In the genomic region with DNA sequence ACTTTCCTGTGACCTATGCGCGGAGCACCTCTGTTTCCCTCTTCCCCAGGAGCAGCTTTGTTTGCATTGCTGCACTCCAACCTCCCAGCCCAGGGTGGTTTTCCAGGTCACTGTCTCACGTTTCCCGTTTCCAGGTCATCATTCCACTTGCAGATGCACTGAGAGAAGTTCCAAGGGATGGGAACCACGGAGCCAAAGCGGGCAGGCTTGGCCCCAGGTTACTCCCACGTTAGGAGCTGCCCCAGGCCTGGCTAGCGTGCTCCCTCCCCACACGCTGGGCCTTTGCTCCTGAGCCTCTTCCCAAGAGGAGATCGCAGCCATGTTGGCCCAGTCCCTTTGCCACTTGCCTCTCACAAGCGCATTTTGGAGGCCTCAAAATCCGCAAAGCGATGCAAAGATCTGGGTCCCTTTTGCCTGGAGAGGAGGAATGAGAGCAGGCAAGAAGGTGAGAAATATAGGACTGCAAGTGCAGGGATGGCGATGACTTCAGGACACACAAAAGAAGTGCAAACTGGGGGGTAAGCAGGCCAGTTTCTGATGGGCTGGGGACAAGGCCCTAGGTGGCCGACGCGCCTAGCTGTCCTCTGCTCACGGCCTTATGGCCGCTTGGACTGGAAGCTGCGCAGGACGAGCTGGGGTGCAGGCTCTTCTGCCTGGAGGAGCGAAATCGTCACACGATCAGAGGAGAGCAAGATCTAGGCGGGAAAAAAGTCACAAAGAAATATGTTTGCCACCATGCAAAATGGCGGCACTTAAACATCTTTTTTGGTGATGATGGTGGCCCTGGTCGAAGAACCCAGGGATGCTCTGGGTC, we compare ENCODE assay signal across 9 mouse cellular contexts. TPM values are rescaled to one million over a fixed set of nuclear protein-coding genes. Genes with fewer than 3 reads are reported as not detected.
A peak's percentile ranks its signal among the peaks of the same experiment; 100 is the strongest.
DNase-seq lines count a peak whose midpoint lies in the region; ATAC-seq and TF ChIP-seq lines count a peak whose summit lies in the region.
"Had no signal": no experiment of that assay in that cellular context is flagged by ENCODE, and none has a peak within 500 bp of the region (broad histone marks: within the 10 kb centered on the region; RNA-seq: fewer than 3 reads in every experiment).

No protein-coding gene starts in this region.

- H3K9ac ChIP-seq in hindbrain, embryonic 12.5 days = peak overlapping the region; percentile 89
- no peak overlapping the region for H3K9ac ChIP-seq in liver, postnatal 0 days (replicated peaks)

- no peaks in the 10 kb centered on the region for H3K27me3 ChIP-seq in hindbrain, embryonic 12.5 days
- H3K27me3 ChIP-seq in liver, postnatal 0 days (ENCODE audit: insufficient read depth, low read length) = peaks cover 14% of the 10 kb centered on the region

- H3K27ac ChIP-seq in hindbrain, embryonic 12.5 days = peak overlapping the region; percentile 96
- H3K27ac ChIP-seq in liver, postnatal 0 days (ENCODE audit: low read depth) = peak overlapping the region; percentile 40; the same call in 1 of the 2 replicates

- peak; percentile 55 for ATAC-seq in hindbrain, embryonic 12.5 days (ENCODE audit: low FRiP score)
- peak; percentile 23; the same call in 1 of the 2 replicates for ATAC-seq in liver, postnatal 0 days
- no peak for ATAC-seq in megakaryocyte-erythroid progenitor cell, adult 5-6 weeks (replicated peaks; ENCODE audit: low FRiP score, low TSS enrichment, poor library complexity, severe bottlenecking)

- H3K4me3 ChIP-seq in hindbrain, embryonic 12.5 days = peak overlapping the region; percentile 37
- no peak overlapping the region for H3K4me3 ChIP-seq in liver, postnatal 0 days (ENCODE audit: low read depth, low read length)

- 6% methylated on average over 27 of the region's 27 CpGs for WGBS in hindbrain, embryonic 12.5 days
- WGBS in liver, postnatal 0 days (ENCODE audit: insufficient replicate concordance) = 71% methylated on average over 27 of the region's 27 CpGs

- no peak for TF ChIP-seq CTCF in liver, postnatal 0 days (IDR thresholded peaks at IDR 0.05; ENCODE audit: low read depth)

- no peak for TF ChIP-seq EP300 in liver, postnatal 0 days (IDR thresholded peaks at IDR 0.05; ENCODE audit: low read depth)

- no peaks in the 10 kb centered on the region for H3K36me3 ChIP-seq in hindbrain, embryonic 12.5 days
- no peaks in the 10 kb centered on the region for H3K36me3 ChIP-seq in liver, postnatal 0 days (replicated peaks; ENCODE audit: insufficient read depth, low read length)

- H3K4me2 ChIP-seq in hindbrain, embryonic 12.5 days (replicated peaks) = peak overlapping the region; percentile 82
- H3K4me2 ChIP-seq in liver, postnatal 0 days (ENCODE audit: low read depth, low read length) = no peak overlapping the region

- H3K4me1 ChIP-seq in hindbrain, embryonic 12.5 days = peaks cover 55% of the 10 kb centered on the region
- peaks cover 12% of the 10 kb centered on the region for H3K4me1 ChIP-seq in liver, postnatal 0 days (ENCODE audit: insufficient read depth)

- peak; percentile 56 to 69 for DNase-seq in cerebellum, postnatal 10 days
- DNase-seq in cerebellum, adult 18-20 months = no peak
- DNase-seq in R1 (ENCODE audit: low read depth, low spot score) = peak; percentile 78
- no peak for DNase-seq in liver, postnatal 0 days
- DNase-seq in ovary, postnatal 14 days (ENCODE audit: low spot score) = no peak
- no peak for DNase-seq in urinary bladder, postnatal 14 days (ENCODE audit: low spot score)

- no peaks in the 10 kb centered on the region for H3K9me3 ChIP-seq in hindbrain, embryonic 12.5 days (replicated peaks)
- no peaks in the 10 kb centered on the region for H3K9me3 ChIP-seq in liver, postnatal 0 days (ENCODE audit: low read length)

RNA-seq across cellular contexts. Expression of a gene that starts 3.0 kb away (rescaled TPM):
- 18.0 and 18.6 TPM in 2 replicates for polyA plus RNA-seq in hindbrain, embryonic 12.5 days (2016; fragmentation: Nextera tagmentation; extraction: Ambion mirVana)
- polyA plus RNA-seq in liver, postnatal 0 days (2015; fragmentation: Nextera tagmentation; extraction: Ambion mirVana) = 0.76 and 0.99 TPM in 2 replicates
- not detected in 2 replicates for total RNA-seq in megakaryocyte-erythroid progenitor cell, adult 5-6 weeks (2014; fragmentation: Nextera tagmentation)
- not detected in 2 replicates for total RNA-seq in megakaryocyte-erythroid progenitor cell, adult 5-6 weeks (2017)

RNA-seq across cellular contexts. Expression of a gene that starts 8.3 kb away (rescaled TPM):
- polyA plus RNA-seq in hindbrain, embryonic 12.5 days (2016; fragmentation: Nextera tagmentation; extraction: Ambion mirVana) = 17.7 and 19.4 TPM in 2 replicates
- polyA plus RNA-seq in liver, postnatal 0 days (2015; fragmentation: Nextera tagmentation; extraction: Ambion mirVana) = 0.15 and 0.25 TPM in 2 replicates
- not detected in 2 replicates for total RNA-seq in megakaryocyte-erythroid progenitor cell, adult 5-6 weeks (2014; fragmentation: Nextera tagmentation)
- not detected in 2 replicates for total RNA-seq in megakaryocyte-erythroid progenitor cell, adult 5-6 weeks (2017)

RNA-seq across cellular contexts. Expression of a gene that starts 14.5 kb away (rescaled TPM):
- 65.1 and 70.8 TPM in 2 replicates for polyA plus RNA-seq in hindbrain, embryonic 12.5 days (2016; fragmentation: Nextera tagmentation; extraction: Ambion mirVana)
- polyA plus RNA-seq in liver, postnatal 0 days (2015; fragmentation: Nextera tagmentation; extraction: Ambion mirVana) = 20.7 and 22.4 TPM in 2 replicates
- total RNA-seq in megakaryocyte-erythroid progenitor cell, adult 5-6 weeks (2014; fragmentation: Nextera tagmentation) = 124 and 133 TPM in 2 replicates
- 71.4 and 79.9 TPM in 2 replicates for total RNA-seq in megakaryocyte-erythroid progenitor cell, adult 5-6 weeks (2017)

RNA-seq across cellular contexts. Expression of a gene that starts 43.8 kb away (rescaled TPM):
- polyA plus RNA-seq in hindbrain, embryonic 12.5 days (2016; fragmentation: Nextera tagmentation; extraction: Ambion mirVana) = not detected in 2 replicates
- polyA plus RNA-seq in liver, postnatal 0 days (2015; fragmentation: Nextera tagmentation; extraction: Ambion mirVana) = not detected in 2 replicates
- total RNA-seq in megakaryocyte-erythroid progenitor cell, adult 5-6 weeks (2014; fragmentation: Nextera tagmentation) = not detected in 2 replicates
- total RNA-seq in megakaryocyte-erythroid progenitor cell, adult 5-6 weeks (2017) = not detected in 2 replicates
- total RNA-seq: left cerebral cortex, postnatal 10 days had no signal

Comparison
In these comparisons a context has a peak if more than half of its experiments do, and no peak if none do; other contexts are left out.
1. DNase-seq: peak in cerebellum, postnatal 10 days (2 of 2) and R1 (single experiment); none in cerebellum, adult 18-20 months (0 of 2), liver, postnatal 0 days (single experiment), ovary, postnatal 14 days (single experiment) and urinary bladder, postnatal 14 days (single experiment).
2. RNA of a gene that starts 8.3 kb away (polyA plus RNA-seq): 17.7 to 19.4 TPM in hindbrain, embryonic 12.5 days; 0.15 to 0.25 TPM in liver, postnatal 0 days; every median in the first group is over 10 times any median in the second.